Mouse (Mus musculus) cortical plate, adult 2 months (tissue): Measurements from ENCODE around the gene Rps29. TPM values are rescaled to one million over a fixed set of nuclear protein-coding genes. Genes with fewer than 3 reads are reported as not detected.
"Not testable (repeated sequence)": the region's sequence is repeated elsewhere in the genome, so short reads cannot be mapped to it uniquely, and the experiment has no call there.

Source experiments
- H3K27ac ChIP-seq: fragments of 200-500 bp; 2 replicates; pipeline ENCODE4 v1.5.1; 2012; ENCODE audit warnings: low read length, control low read depth, inconsistent platforms; ENCODE audit not compliant: insufficient read depth
- H3K4me1 ChIP-seq: fragments of 200-500 bp; 2 replicates; pipeline ENCODE4 v1.6.1; 2011; ENCODE audit warnings: low read length; ENCODE audit not compliant: control insufficient read depth, insufficient read depth
- H3K4me3 ChIP-seq: fragments of 200-500 bp; 2 replicates; pipeline ENCODE4 v1.5.1; 2011; ENCODE audit warnings: mild to moderate bottlenecking, low read length, control low read depth; ENCODE audit not compliant: insufficient read depth
- CTCF ChIP-seq: fragments of 200-500 bp; IDR thresholded peaks from 2 replicates; pipeline ENCODE4 v1.5.1; 2011; ENCODE audit warnings: mild to moderate bottlenecking, control low read depth, low read length; ENCODE audit not compliant: insufficient read depth; ENCODE audit errors: extremely low read depth
- POLR2A ChIP-seq: fragments of 200-500 bp; IDR thresholded peaks from 2 replicates; pipeline ENCODE4 v1.6.1; 2011; ENCODE audit warnings: mild to moderate bottlenecking, low read length, control low read depth; ENCODE audit not compliant: insufficient read depth; ENCODE audit errors: extremely low read depth
- polyA plus RNA-seq: library from polyadenylated mRNA; depleted of rRNA; stranded (reverse); fragments of >200 nt; gene quantifications from 2 replicates; pipeline ENCODE4 v1.2.3, GENCODE M21; 2012; rRNA removed

Rps29 gene
- polyA plus RNA-seq: 1,487 and 1,750 TPM in 2 replicates

GRCm38 (mm10) chr12:69158765-69159577 is at the start of gene Rps29:
Gene Rps29 (minus strand): TSS chr12:69159186.
- H3K4me1 ChIP-seq: not testable (repeated sequence)
- TF ChIP-seq POLR2A: peak; percentile 94
- peak within 1 kb of the TSS; percentile 69 for H3K4me3 ChIP-seq
- H3K27ac ChIP-seq: peak within 1 kb of the TSS; percentile 30

- no peaks in the 10 kb centered on the region for H3K4me1 ChIP-seq
- TF ChIP-seq POLR2A: no peak
- no peak for TF ChIP-seq CTCF
- no peak overlapping the region for H3K4me3 ChIP-seq
- H3K27ac ChIP-seq: no peak overlapping the region
These were observed 49.5 kb upstream of the Rps29 start for GRCm38 (mm10) chr12:69208520-69208919.

GRCm38 (mm10) chr12:69207926-69208325 is 48.9 kb upstream of the Rps29 start:
- no peak overlapping the region for H3K4me3 ChIP-seq
- H3K4me1 ChIP-seq: no peaks in the 10 kb centered on the region
- no peak overlapping the region for H3K27ac ChIP-seq
- TF ChIP-seq POLR2A (no peak), CTCF (no peak)

GRCm38 (mm10) chr12:69207396-69207795 is 48.4 kb upstream of the Rps29 start:
- Histone ChIP-seq H3K4me3 (no peak overlapping the region), H3K4me1 (no peaks in the 10 kb centered on the region), H3K27ac (no peak overlapping the region)
- no peak for TF ChIP-seq CTCF

GRCm38 (mm10) chr12:69204052-69204833 is 45.3 kb upstream of the Rps29 start, which contains the start of gene Gm49384:
Gene Gm49384 (minus strand): TSS chr12:69204267.
- no peak for TF ChIP-seq CTCF
- no peak for TF ChIP-seq POLR2A

GRCm38 (mm10) chr12:69198985-69199384 is 40.0 kb upstream of the Rps29 start:
- no peak overlapping the region; the same call in 1 of the 2 replicates for H3K4me3 ChIP-seq
- no peak overlapping the region for H3K27ac ChIP-seq
- H3K4me1 ChIP-seq: no peaks in the 10 kb centered on the region; the same call in 1 of the 2 replicates
- TF ChIP-seq POLR2A (no peak), CTCF (no peak)

More at GRCm38 (mm10) chr12:69204052-69204833, 45.3 kb upstream of the Rps29 start, which contains the start of gene Gm49384:
- Histone ChIP-seq H3K4me3 (no peak within 1 kb of the TSS), H3K27ac (no peak within 1 kb of the TSS), H3K4me1 (no peaks in the 10 kb centered on the region)

- Histone ChIP-seq H3K4me3 (peak within 1 kb of the TSS; percentile 96), H3K27ac (peak within 1 kb of the TSS; percentile 97), H3K4me1 (no peaks in the 10 kb centered on the region; the same call in 1 of the 2 replicates)
- TF ChIP-seq CTCF (no peak), POLR2A (no peak)
These were observed 39.2 kb upstream of the Rps29 start, which contains the start of gene Dnaaf2 for GRCm38 (mm10) chr12:69198164-69198535. Gene Dnaaf2 (minus strand): TSS chr12:69198429.

GRCm38 (mm10) chr12:69197378-69198163 is 38.6 kb upstream of the Rps29 start:
- Histone ChIP-seq H3K4me1 (no peaks in the 10 kb centered on the region; the same call in 1 of the 2 replicates), H3K27ac (peak overlapping the region; percentile 97), H3K4me3 (peak overlapping the region; percentile 96)
- no peak for TF ChIP-seq POLR2A
- no peak for TF ChIP-seq CTCF
